Mouse (Mus musculus) gastrocnemius, postnatal 36 days (tissue): ENCODE data around the gene BC025920. TPM values are rescaled to one million over a fixed set of nuclear protein-coding genes. Genes with fewer than 3 reads are reported as not detected.

Experiments used
- DNase-seq, 2 experiments: peaks; one replicate each; pipeline ENCODE4 v3.0.0; 2022
- intact Hi-C: fragments of 180-260 bp; cut with DNase I; formaldehyde crosslinking; loops from one replicate; pipeline ENCODE4 v1.15.1; 2025
- total RNA-seq, 2 experiments: library from RNA; stranded (reverse); gene quantifications; 2 replicates each; pipeline ENCODE4 v1.2.3; 2021

BC025920 gene
- total RNA-seq, 2 experiments from 2014 or later = 2.3 TPM

DNA sequence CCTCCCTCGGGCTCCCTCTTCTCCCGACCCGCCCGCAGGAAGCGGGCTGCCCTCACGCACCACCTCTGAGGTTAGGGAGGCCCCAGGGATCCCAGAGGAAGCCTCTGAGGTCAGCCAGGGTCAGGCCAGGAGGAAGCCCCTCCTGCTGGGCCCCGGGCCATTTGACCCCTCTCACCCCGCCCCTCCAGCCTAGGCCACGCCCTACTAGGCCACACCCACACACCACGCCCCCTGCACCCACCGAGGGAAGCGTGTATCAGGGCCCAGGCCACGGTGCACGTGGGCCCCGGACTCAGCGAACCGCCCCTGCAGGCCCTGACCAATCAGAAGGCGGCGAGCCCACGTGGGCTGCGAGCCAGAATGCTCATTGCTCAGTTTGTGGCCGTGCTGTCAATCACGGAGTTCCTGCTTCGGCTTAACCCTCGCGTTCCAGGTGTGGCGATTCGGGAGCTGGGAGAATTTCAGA, 5.3 kb upstream of the BC025920 start, which contains the start of gene Tle6:
TSS of gene Tle6 (minus strand) at position 336 of the 466 bp plus-strand sequence.
- intact Hi-C loops = loop anchor here (5.0 kb wide), 2 partner anchors 83 to 103 kb away; partner anchors contain the start of gene Ncln
- peak; percentile 91 to 94 for DNase-seq

DNA sequence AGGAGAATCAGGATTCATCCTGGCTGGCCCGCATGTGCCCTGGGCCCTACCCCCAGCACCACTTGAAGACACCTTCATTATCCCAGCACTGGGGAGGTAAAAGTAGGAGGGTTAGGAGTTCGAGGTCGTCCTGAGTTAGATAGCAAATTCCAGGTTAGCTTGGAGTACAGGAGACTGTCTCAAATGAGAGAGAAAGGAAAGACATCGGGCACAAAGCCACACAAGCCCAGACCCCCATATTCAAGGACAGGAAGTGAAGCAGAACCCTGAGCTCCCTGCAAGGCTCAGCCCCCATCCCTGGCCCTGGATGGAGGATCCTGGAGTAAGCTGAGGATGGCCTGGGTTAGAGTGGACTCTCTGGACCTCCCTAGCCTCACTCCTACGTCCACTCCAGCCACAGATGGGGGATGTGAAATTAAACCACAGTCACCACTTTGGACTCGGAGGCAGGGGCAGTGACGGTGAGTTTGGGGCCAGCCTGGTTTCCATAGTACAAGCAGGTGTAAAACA, 4.6 kb upstream of the BC025920 start:
- intact Hi-C loops = loop anchor here (5.0 kb wide), 2 partner anchors 84 to 104 kb away; partner anchors contain the start of gene Ncln
- DNase-seq = no peak

DNA sequence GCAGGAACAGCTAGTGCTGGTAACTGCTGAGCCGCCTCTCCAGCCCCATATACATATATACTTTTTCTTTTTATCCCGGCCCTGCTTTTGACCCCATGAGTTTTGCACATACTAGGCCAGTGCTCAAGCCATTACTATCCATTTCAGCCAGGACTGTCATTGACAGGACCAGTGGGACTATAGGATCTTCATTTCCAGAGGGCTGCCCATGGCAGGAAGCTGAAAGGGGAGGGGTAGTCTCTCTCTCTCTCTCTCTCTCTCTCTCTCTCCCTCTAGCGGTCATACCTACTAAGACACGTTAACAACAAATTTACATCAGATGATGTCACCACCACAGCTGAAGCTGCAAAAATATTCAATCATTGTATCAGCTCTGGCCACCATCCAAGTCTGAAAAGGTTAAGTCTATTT, 3.3 kb upstream of the BC025920 start:
- no peak for DNase-seq
- intact Hi-C loops = loop anchor here (5.0 kb wide), 2 partner anchors 85 to 105 kb away; partner anchors contain the start of gene Ncln

- intact Hi-C loops = loop anchor here (2.0 to 5.0 kb wide), 3 partner anchors 39 to 107 kb away; partner anchors contain the start of gene Ncln
- no peak for DNase-seq
These were observed 1.8 kb upstream of the BC025920 start for GRCm38 (mm10) chr10:81604019-81604967.

GRCm38 (mm10) chr10:81604968-81605665, 953 bp upstream of the BC025920 start:
- peak; percentile 82 to 83 for DNase-seq
- intact Hi-C loops = loop anchor here (2.0 to 5.0 kb wide), 3 partner anchors 40 to 108 kb away; partner anchors contain the start of gene Ncln

DNA sequence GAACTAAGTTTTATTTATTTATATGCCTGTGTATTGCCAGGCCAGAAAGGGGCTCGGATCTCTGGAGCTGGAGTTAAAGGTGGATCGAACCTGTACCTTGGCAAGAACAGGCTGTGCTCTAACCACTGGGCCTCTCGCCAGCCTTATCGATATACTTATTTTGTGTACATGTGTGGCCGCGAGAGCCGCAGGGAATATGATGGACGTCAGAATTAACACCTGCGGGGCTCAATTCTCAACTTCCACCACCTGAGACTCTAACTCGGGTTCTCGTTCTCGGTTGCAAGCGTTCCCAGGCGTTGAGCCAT, 450 bp upstream of the BC025920 start:
- intact Hi-C loops = loop anchor here (2.0 kb wide), 1 partner anchor 41 kb away; no protein-coding TSS in a partner anchor
- no peak for DNase-seq

- intact Hi-C loops = no loop called here
These were observed 2.2 kb downstream of the BC025920 start for GRCm38 (mm10) chr10:81608308-81608707.

GRCm38 (mm10) chr10:81612779-81613178, 6.7 kb downstream of the BC025920 start:
- DNase-seq = no peak
- intact Hi-C loops = no loop called here

More at GRCm38 (mm10) chr10:81608308-81608707, 2.2 kb downstream of the BC025920 start:
- no peak for DNase-seq

- no peak for DNase-seq
- intact Hi-C loops = no loop called here
These were observed 9.4 kb downstream of the BC025920 start for GRCm38 (mm10) chr10:81615486-81615885.

DNA sequence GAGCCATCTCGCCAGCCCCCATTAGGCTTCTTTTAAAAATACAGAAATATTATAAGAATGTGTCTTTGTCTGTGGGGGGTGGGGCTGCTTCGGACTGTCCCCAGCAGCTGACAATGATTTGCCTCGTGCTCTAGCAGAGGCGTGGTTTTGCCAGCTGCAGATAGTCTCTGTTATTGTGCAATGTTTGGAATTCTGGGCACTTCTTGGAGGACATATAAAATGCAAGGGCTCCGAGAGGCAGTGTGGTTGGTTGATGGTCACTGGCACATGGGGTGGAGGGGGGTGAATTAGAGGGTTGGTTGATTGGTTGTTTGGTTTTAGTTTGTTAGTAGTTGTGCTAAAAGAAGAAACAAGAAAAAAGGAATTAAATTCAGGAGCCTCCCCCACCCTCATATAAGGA, 13.9 kb downstream of the BC025920 start:
- intact Hi-C loops = loop anchor here (10.0 kb wide), 1 partner anchor 555 kb away; no protein-coding TSS in a partner anchor
- no peak for DNase-seq

DNA sequence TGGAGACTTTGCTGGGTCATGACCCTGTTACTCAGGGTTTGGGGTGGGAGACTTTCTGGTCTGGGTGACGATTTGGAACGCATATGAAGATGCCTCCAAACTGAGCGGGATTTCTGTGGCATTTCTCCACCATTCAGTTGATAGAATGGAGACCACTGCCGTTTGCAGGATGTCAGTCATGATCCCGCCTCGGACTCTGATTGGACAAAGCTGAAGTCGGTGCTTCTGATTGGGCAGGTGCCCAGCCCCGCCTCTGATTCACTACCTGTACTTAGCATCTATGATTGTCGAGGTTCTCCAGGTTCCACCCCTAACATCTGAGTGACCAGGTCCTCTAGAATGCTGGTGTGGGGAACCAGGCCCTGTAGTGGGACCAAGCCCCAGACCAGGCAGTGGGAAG, 14.7 kb downstream of the BC025920 start:
- intact Hi-C loops = loop anchor here (10.0 kb wide), 1 partner anchor 554 kb away; no protein-coding TSS in a partner anchor
- no peak for DNase-seq

- DNase-seq = no peak
- intact Hi-C loops = loop anchor here (10.0 kb wide), 1 partner anchor 551 kb away; no protein-coding TSS in a partner anchor
These were observed 17.4 kb downstream of the BC025920 start for GRCm38 (mm10) chr10:81623441-81623840.

DNA sequence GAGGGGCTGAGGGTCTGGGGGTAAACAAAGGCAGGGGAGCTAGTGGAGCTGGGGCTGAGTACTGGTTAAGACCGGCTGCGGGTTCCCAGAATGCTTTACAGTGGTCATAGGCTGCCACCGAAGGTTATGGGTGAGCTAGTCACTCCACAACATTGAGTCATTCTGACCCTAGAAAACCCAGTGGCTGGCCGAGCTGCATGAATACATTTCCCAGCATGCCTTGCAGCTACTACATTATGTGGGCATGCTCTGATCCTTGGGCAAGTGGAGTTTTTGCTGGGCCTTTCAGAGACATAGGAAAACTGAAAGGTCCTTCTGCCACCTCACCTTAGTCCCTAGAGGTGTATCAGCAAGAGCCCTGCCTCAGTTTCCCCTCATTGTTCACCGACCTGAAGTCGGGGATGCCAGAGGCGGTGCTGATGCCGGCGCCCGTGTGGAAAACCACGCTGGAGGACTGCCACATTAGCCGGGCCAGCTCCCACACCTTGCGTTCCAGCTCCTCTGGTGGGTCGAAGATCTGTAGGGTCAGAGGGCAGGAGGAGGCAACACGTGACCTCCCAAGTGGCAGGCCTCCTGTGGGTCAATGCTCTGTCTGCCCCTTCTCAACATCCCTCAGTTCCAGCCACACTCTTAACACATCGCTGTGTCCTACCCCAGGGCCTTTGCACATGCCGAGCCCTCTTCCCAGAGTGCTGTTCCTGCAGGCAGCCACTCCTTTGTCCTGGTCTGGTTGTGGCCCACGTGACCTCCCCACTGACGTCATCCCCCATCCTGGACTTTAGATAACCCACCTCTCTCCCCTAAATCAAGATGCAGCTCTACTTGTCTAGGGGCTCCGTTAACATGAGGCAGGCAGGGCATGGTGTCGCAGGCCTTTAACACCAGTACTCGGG, 20.3 kb downstream of the BC025920 start:
- intact Hi-C loops = loop anchor here (10.0 kb wide), 1 partner anchor 548 kb away; no protein-coding TSS in a partner anchor
- DNase-seq = no peak

DNA sequence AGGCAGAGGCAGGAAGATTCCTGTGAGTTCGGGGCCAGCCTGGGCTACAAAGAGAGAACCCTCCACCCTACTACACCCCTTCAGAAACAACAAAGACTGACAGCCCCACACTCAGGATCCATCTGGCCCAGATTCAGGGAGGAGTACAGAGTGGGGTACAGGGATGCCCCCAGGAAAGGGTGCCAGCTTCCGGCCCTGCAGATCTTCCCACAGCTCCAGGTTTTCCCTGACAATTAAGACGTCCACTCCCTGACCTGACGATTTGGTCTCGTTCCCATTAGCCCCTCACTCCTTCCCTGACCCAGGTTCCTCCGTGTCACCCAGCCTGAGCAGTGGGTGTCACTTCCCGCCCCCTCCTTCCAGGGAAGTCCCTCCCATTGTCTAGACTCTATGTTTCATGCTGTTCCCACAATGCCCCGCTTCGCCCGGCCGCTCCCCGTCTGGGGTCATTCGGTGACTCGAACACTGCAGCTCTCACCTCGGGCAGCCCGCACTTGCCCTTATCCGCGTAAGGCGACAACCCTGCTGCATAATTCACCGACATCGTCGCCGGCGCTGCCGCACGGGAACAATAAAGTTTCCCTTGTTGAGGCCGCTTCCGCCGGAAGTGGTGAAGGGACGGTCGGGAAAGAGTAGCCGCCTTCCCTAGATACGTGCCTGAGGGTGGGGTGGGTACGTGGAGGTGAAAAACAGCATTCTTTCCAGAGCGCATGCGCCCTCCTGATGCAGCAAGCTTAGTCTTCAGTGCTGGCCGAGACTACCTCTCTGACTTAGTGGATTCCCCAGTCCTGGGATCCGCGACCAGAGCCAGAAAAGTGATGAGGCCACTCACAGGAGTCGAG, 21.1 kb downstream of the BC025920 start, which contains the start of gene Sirt6:
TSS of gene Sirt6 (minus strand) at position 804 of the 842 bp plus-strand sequence.
- intact Hi-C loops = loop anchor here (10.0 kb wide), 1 partner anchor 548 kb away; no protein-coding TSS in a partner anchor
- DNase-seq = peak; percentile 88 to 90

DNA sequence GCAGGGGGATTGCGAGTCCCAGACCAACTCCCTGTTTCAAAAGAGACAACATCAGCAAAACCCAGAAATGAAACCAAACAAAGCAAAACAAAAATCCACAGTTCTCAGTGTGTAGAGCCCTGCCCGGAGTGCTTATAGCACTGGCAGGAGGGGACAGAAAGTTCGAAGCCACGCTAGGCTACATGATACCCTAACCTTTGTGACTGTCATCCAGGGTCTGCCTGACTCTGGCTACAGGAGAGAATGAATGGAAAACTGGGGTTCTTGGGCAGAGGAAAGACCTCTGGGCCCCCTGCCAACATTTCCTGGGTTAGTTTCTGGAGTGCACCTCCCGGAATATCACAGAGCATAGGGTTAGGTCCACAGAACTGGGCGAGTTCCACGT, 21.8 kb downstream of the BC025920 start:
- DNase-seq = no peak
- intact Hi-C loops = loop anchor here (2.0 to 10.0 kb wide), 2 partner anchors 15 to 547 kb away; no protein-coding TSS in a partner anchor

GRCm38 (mm10) chr10:81628390-81628789, 22.3 kb downstream of the BC025920 start, which contains the start of gene Ankrd24:
Ankrd24 (plus strand) TSS chr10:81628540.
- DNase-seq = no peak
- intact Hi-C loops = loop anchor here (2.0 to 10.0 kb wide), 2 partner anchors 14 to 546 kb away; no protein-coding TSS in a partner anchor

DNA sequence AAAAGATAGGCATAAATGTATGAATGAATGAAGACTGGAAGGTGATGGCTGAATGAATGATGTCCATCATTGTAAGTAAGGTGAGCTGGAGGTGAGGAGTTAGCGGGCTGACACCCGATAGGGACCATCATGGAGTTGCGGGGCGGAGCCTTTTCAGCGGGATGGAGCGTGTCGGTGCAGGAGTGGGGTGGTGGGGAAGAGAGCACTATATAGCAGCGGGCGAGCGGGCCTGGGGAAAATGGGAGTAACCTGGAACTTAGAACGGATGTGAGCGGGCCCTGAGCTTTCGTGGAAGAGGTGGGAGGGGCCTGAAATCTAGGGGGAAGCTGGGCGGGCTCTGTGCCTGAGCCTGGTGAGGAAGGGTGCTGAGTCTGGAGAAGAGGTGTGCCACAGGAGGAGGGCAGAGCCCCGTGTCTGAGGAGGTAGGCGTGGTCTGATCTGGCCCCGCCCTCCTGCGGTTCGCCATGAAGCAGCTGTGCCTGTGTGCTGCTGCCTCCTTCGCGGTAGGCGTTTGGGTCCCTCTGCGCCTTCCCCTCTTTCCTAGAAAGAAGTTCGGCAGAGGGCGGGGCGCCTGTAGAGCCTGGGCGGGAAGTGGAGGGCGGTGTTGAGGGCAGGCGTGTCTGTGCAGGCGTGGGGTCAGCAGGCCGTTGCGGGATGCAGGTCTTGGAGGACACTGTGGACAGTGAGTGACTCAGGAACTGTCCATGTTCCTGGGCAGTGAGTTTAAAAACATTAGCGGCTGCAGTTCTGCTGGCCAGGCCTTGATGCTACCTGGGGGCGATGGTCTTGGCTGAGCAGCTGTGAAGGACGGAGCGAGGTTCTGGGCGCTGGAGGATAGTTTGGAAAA, 27.4 kb downstream of the BC025920 start:
- peak; percentile 63 to 68 for DNase-seq

More for the DNA sequence above, 27.4 kb downstream of the BC025920 start:
- intact Hi-C loops = no loop called here
